Mouse (Mus musculus): Measurements from ENCODE around the gene Slc22a22.

DNA sequence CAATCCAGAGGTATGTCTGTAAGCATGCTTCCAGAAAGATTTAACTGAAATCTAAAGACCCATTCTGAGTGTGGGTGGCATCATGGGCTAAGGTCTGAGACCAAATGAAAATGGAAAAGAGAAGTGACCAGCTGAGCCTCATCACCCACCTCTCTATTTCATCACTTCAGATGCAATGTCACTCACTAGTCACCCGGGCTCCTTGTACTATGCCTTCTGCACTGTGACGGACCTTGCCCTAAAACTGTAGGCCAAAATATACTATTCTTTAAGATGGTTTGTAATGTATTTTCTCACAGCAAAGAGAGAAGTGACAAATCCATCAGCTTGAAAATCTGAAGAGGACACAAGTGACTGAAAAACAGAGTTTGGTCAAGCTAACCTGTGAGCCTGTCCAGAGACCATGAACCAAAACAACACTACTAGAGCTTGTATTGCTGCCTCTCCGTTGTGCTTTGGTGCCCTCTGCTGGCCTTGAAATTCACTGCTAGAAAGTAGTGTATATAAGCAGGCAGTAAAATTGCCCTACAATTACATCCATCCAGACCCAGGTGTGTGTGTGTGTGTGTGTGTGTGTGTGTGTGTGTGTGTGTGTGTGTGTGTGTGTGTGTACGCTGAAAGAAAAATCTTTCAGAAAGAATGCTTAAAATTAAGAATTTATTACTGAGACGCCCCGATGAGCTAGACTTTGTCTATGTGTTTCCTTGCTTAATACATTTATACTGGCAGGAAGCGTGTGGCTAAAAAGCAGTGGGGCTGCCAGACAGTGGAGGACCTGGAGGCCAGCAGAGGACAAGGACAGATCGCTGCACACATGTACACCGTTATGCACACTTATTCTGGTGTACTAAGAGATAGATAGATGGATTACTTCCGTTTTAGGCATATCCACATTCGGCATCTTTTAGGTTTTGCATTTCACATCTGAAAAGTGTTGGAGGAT lies 31.1 kb upstream of the Slc22a22 start:
- TF ChIP-seq POLR2A (IDR thresholded peaks at IDR 0.05; ENCODE audit: insufficient read length, low read depth) (no peak), MYOD1 (IDR thresholded peaks at IDR 0.05; ENCODE audit: control insufficient read depth in 1 of 3, insufficient read length in 2 of 3, low read depth in 2 of 3) (no peak), TCF12 (IDR thresholded peaks at IDR 0.05; ENCODE audit: insufficient read depth, poor library complexity, severe bottlenecking) (no peak), SRF (IDR thresholded peaks at IDR 0.05; ENCODE audit: control insufficient read depth, insufficient read length, low read depth) (no peak), MAX (IDR thresholded peaks at IDR 0.05; ENCODE audit: low read depth) (no peak)
